Mouse (Mus musculus): ENCODE measurements around the gene Gm10563. TPM values are rescaled to one million over a fixed set of nuclear protein-coding genes. Genes with fewer than 3 reads are reported as not detected.
"Not testable (repeated sequence)": the region's sequence is repeated elsewhere in the genome, so short reads cannot be mapped to it uniquely, and the experiment has no call there.

Gm10563 gene
- polyA plus RNA-seq, 1 experiment, result not detected

DNA sequence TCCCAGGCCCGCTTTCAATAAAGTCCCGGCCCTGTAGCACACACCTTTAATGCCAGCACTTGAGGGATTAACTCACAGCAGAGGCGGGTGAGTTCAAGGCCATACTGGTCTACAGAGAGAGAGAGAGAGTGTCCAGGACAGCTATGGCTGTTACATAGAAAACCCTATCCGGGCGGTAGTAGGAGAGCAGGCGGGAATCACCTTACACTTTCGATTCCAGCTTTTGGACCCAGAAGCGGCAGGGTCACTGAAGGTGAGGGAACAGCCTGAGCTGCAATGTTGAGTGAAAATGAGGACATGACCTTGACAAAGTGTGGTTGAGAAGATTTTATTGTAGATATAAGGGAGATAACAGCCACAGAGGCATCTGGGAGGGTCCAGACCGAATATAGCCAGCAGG lies 71.3 kb downstream of the Gm10563 start:
- H3K4me1 ChIP-seq (ENCODE audit: control insufficient read depth, insufficient read depth, low read length), result no peaks in the 10 kb centered on the region
- H3K36me3 ChIP-seq (ENCODE audit: control insufficient read depth, insufficient read depth, low read length, poor library complexity, severe bottlenecking), result peaks cover 3% of the 10 kb centered on the region
- TF ChIP-seq EP300 (IDR thresholded peaks at IDR 0.05; ENCODE audit: insufficient read depth, low read depth, low read length), result no peak
- TF ChIP-seq POLR2A (IDR thresholded peaks at IDR 0.05; ENCODE audit: insufficient read depth, low read length), result no peak
- no peak for TF ChIP-seq CTCF (IDR thresholded peaks at IDR 0.05; ENCODE audit: low read depth, low read length)
- H3K27ac ChIP-seq (ENCODE audit: insufficient read depth, low read length), result no peak overlapping the region
- H3K9ac ChIP-seq (ENCODE audit: low read depth, poor library complexity, severe bottlenecking), result no peak overlapping the region
- H3K4me3 ChIP-seq (ENCODE audit: low read depth, low read length), result no peak overlapping the region
- H3K9me3 ChIP-seq (replicated peaks; ENCODE audit: control insufficient read depth, insufficient read depth, low read length, poor library complexity, severe bottlenecking), result no peaks in the 10 kb centered on the region
- H3K27me3 ChIP-seq (ENCODE audit: control insufficient read depth, insufficient read depth, low read length, poor library complexity, severe bottlenecking), result no peaks in the 10 kb centered on the region

- Histone ChIP-seq H3K36me3 (ENCODE audit: control insufficient read depth, insufficient read depth, low read length, poor library complexity, severe bottlenecking) (no peaks in the 10 kb centered on the region), H3K27ac (ENCODE audit: insufficient read depth, low read length) (no peak overlapping the region), H3K27me3 (ENCODE audit: control insufficient read depth, insufficient read depth, low read length, poor library complexity, severe bottlenecking) (no peaks in the 10 kb centered on the region), H3K4me1 (ENCODE audit: control insufficient read depth, insufficient read depth, low read length) (no peaks in the 10 kb centered on the region), H3K9ac (ENCODE audit: low read depth, poor library complexity, severe bottlenecking) (no peak overlapping the region), H3K4me3 (ENCODE audit: low read depth, low read length) (no peak overlapping the region), H3K9me3 (replicated peaks; ENCODE audit: control insufficient read depth, insufficient read depth, low read length, poor library complexity, severe bottlenecking) (no peaks in the 10 kb centered on the region)
- TF ChIP-seq CTCF (IDR thresholded peaks at IDR 0.05; ENCODE audit: low read depth, low read length) (no peak), POLR2A (IDR thresholded peaks at IDR 0.05; ENCODE audit: insufficient read depth, low read length) (no peak), EP300 (IDR thresholded peaks at IDR 0.05; ENCODE audit: insufficient read depth, low read depth, low read length) (no peak)
These were observed 72.1 kb downstream of the Gm10563 start for GRCm38 (mm10) chr4:155573155-155573554.

DNA sequence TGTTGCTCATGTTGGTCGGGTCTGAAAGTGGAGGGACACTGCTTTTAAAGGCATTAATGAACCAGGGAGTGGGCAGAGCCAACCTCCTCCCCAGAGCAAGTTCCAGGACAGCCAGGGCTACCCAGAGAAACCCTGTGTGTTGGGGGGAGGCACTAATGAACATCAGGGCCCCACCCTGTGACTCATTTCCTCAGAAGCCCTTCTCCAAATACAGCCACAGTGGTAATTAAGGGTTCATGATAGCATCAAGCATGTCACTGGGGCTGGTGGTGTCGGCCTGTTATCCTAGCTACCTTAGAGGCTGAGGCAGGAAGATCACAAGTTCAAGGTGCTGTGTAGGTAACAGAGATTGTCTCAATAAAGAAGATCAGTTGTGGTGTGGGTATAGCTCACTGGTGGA lies 73.8 kb downstream of the Gm10563 start:
- no peak overlapping the region for H3K4me3 ChIP-seq (ENCODE audit: low read depth, low read length)
- H3K9me3 ChIP-seq (replicated peaks; ENCODE audit: control insufficient read depth, insufficient read depth, low read length, poor library complexity, severe bottlenecking), result no peaks in the 10 kb centered on the region
- no peaks in the 10 kb centered on the region for H3K4me1 ChIP-seq (ENCODE audit: control insufficient read depth, insufficient read depth, low read length)
- no peaks in the 10 kb centered on the region for H3K36me3 ChIP-seq (ENCODE audit: control insufficient read depth, insufficient read depth, low read length, poor library complexity, severe bottlenecking)
- no peak overlapping the region for H3K9ac ChIP-seq (ENCODE audit: low read depth, poor library complexity, severe bottlenecking)
- TF ChIP-seq CTCF (IDR thresholded peaks at IDR 0.05; ENCODE audit: low read depth, low read length) (no peak), EP300 (IDR thresholded peaks at IDR 0.05; ENCODE audit: insufficient read depth, low read depth, low read length) (no peak), POLR2A (IDR thresholded peaks at IDR 0.05; ENCODE audit: insufficient read depth, low read length) (no peak)
- no peak overlapping the region for H3K27ac ChIP-seq (ENCODE audit: insufficient read depth, low read length)
- H3K27me3 ChIP-seq (ENCODE audit: control insufficient read depth, insufficient read depth, low read length, poor library complexity, severe bottlenecking), result no peaks in the 10 kb centered on the region

DNA sequence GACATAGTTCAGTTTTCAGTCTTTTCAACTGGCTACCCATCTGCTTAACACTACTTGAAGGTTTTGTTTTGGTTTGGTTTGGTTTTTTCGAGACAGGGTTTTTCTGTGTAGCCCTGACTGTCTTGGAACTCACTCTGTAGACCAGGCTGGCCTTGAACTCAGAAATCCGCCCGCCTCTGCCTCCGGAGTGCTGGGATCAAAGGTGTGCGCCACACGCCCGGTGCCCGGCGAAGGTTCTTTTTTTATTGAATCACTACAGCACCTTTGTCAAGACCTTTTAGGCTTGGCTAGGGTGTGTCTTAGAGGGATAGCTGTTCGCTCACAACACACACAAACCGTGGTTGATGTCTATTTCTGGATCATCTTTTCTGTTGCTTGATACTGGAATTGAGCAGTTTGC lies 74.9 kb downstream of the Gm10563 start:
- not testable (repeated sequence) for H3K36me3 ChIP-seq (ENCODE audit: control insufficient read depth, insufficient read depth, low read length, poor library complexity, severe bottlenecking); H3K9me3 ChIP-seq (replicated peaks; ENCODE audit: control insufficient read depth, insufficient read depth, low read length, poor library complexity, severe bottlenecking); H3K4me1 ChIP-seq (ENCODE audit: control insufficient read depth, insufficient read depth, low read length); H3K27ac ChIP-seq (ENCODE audit: insufficient read depth, low read length); H3K4me3 ChIP-seq (ENCODE audit: low read depth, low read length); H3K9ac ChIP-seq (ENCODE audit: low read depth, poor library complexity, severe bottlenecking); H3K27me3 ChIP-seq (ENCODE audit: control insufficient read depth, insufficient read depth, low read length, poor library complexity, severe bottlenecking)

DNA sequence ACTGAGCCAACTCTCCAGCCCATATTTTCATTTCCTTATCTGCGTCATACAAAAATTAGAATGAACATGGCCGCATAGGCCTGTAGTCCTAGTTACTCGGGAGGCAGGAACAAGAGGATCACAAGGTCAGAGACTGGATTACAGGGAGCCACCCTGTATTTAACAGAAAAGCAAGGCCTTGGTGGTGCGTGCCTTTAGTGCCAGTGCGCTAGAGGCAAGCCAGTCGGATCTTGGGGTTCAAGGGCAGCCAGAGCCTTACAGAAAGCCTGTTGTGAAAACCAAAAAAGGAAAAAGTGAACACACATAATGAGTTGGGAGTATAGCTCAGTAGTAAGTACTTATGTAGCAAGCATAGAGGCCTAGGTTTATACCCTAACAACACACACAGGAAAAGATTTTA lies 75.4 kb downstream of the Gm10563 start:
- no peaks in the 10 kb centered on the region for H3K9me3 ChIP-seq (replicated peaks; ENCODE audit: control insufficient read depth, insufficient read depth, low read length, poor library complexity, severe bottlenecking)
- no peak for TF ChIP-seq EP300 (IDR thresholded peaks at IDR 0.05; ENCODE audit: insufficient read depth, low read depth, low read length)
- TF ChIP-seq CTCF (IDR thresholded peaks at IDR 0.05; ENCODE audit: low read depth, low read length), result no peak
- TF ChIP-seq POLR2A (IDR thresholded peaks at IDR 0.05; ENCODE audit: insufficient read depth, low read length), result no peak
- H3K27me3 ChIP-seq (ENCODE audit: control insufficient read depth, insufficient read depth, low read length, poor library complexity, severe bottlenecking), result no peaks in the 10 kb centered on the region
- H3K4me3 ChIP-seq (ENCODE audit: low read depth, low read length), result no peak overlapping the region
- no peak overlapping the region for H3K27ac ChIP-seq (ENCODE audit: insufficient read depth, low read length)
- H3K4me1 ChIP-seq (ENCODE audit: control insufficient read depth, insufficient read depth, low read length), result no peaks in the 10 kb centered on the region
- H3K9ac ChIP-seq (ENCODE audit: low read depth, poor library complexity, severe bottlenecking), result no peak overlapping the region
- no peaks in the 10 kb centered on the region for H3K36me3 ChIP-seq (ENCODE audit: control insufficient read depth, insufficient read depth, low read length, poor library complexity, severe bottlenecking)

GRCm38 (mm10) chr4:155568632-155569370 lies 76.4 kb downstream of the Gm10563 start:
- no peak overlapping the region for H3K4me3 ChIP-seq (ENCODE audit: low read depth, low read length)
- no peak overlapping the region for H3K27ac ChIP-seq (ENCODE audit: insufficient read depth, low read length)
- no peaks in the 10 kb centered on the region for H3K9me3 ChIP-seq (replicated peaks; ENCODE audit: control insufficient read depth, insufficient read depth, low read length, poor library complexity, severe bottlenecking)
- H3K27me3 ChIP-seq (ENCODE audit: control insufficient read depth, insufficient read depth, low read length, poor library complexity, severe bottlenecking), result no peaks in the 10 kb centered on the region
- H3K9ac ChIP-seq (ENCODE audit: low read depth, poor library complexity, severe bottlenecking), result no peak overlapping the region
- H3K4me1 ChIP-seq (ENCODE audit: control insufficient read depth, insufficient read depth, low read length), result no peaks in the 10 kb centered on the region
- H3K36me3 ChIP-seq (ENCODE audit: control insufficient read depth, insufficient read depth, low read length, poor library complexity, severe bottlenecking), result no peaks in the 10 kb centered on the region
- TF ChIP-seq POLR2A (IDR thresholded peaks at IDR 0.05; ENCODE audit: insufficient read depth, low read length) (no peak), EP300 (IDR thresholded peaks at IDR 0.05; ENCODE audit: insufficient read depth, low read depth, low read length) (no peak), CTCF (IDR thresholded peaks at IDR 0.05; ENCODE audit: low read depth, low read length) (no peak)
